Mouse (Mus musculus) cerebral cortex, adult 2 months (tissue): ENCODE results near the gene Sdhaf1.

Experiments used
- WGBS: fragments of 180-500 bp; shearing (Covaris S2); methylation state at CpG from one replicate; pipeline ENCODE4 v1.1.7; 2018; 5-methylcytosine and 5-hydroxymethylcytosine counted together

The Sdhaf1 gene

DNA sequence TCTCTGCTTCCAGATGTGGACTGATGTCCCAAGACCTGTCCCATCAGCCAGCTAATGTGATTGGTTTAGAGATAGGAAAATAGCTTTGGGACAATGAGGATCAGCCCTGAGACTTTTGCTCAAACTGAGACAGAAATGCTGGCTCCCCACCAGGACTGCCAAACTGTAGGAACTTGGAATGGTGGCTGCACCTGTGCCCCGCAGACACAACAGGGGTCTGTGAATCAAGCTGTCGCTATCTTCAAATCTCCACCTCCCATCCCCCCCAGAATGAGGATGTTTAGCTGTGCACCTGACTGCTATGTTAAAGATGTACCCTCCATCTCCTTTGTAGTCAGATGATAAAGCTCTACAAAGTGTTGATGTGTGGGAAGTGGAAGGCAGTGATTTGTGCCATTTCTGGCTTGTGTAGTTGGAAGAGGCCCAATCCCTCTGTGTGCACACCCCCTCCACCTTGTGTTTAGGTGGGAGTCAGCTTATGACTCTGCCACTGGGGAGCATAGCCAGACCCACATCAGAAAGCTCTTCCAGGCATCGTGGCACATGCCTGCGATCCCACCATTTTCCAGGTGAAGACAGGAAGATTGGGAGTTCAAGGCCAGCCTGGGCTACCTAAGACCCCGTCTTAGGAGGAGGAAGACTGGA lies 727 bp upstream of the Sdhaf1 start:
- WGBS = 65% methylated on average over 5 of the region's 5 CpGs

DNA sequence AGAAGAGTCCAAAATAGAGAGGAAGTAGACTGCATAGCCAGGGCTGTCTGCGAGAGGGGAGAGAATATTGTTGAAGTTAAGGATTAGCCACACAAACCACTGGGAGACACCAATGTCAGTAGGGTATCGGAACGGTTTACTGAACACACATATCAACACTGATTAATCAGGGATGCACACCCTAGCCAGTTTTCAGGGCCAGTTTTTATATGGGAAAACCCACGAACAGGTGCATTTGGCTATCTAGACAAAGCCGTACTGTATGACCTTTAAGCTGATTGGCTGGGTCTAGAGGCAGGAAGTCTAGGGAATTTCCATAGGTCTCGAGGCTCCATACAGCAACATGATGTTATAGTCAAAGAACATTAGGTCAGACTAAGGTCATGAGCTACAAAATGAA lies 830 bp downstream of the Sdhaf1 start:
- WGBS = 28% methylated on average over 6 of the region's 6 CpGs

DNA sequence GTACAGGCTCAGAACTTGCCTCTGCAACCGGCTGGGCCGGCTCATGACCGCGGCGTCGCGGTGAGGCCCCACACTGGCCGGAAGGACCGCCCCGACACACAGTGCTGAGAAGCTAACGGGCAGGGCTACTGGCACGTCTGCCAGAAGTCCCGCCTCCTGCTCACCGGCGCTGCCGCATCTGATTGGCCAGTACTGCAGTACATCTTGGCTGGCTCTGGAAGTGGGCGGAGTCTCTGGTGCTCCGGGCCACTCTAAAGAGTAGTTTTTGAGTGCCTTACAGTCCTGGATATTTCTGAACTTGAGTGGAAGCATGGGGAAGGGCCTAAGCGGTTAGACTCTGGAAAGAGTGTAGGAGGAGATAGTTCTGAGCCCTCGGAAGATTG lies 1.4 kb downstream of the Sdhaf1 start:
- WGBS = 1% methylated on average over 20 of the region's 20 CpGs

DNA sequence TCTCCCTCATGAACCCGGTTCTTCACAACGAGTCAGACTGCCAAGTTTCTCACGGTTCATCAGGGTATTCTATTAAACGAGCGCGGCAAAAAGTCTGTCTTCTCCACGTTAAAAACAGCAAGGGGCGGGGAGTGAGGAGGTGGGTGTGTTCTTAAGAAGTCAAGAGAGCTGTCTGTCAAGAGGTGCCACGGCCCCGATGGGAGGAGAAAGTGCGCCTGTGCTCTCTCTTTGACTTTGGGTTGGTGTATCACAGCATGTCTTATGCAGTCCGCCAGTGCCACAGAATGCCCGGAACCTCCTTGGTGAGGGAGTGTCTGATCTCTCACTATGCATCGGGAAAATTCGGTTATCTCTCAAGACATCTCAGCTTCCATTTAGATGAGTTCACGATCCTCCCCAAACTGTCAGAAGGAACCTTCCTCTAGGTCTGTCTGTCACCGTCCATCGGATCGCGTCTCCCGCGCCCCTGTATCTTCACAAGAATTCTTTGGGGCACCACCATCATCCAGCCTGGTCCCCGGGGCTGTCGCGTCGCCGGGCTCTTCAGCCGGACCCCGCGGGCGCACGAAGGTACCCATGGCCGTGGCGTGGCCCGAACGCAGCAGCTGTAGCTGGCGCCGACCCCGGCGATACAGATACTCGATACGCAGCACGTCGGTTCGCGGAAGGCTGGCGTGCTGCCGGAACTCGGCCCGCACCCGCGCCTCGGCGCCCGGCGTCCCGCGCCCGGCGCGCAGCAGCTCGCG lies 2.0 kb downstream of the Sdhaf1 start, which contains the start of gene E130208F15Rik:
E130208F15Rik (plus strand) TSS at position 202 of the 746 bp plus-strand sequence.
- under 1% methylated on average over 63 of the region's 63 CpGs for WGBS

DNA sequence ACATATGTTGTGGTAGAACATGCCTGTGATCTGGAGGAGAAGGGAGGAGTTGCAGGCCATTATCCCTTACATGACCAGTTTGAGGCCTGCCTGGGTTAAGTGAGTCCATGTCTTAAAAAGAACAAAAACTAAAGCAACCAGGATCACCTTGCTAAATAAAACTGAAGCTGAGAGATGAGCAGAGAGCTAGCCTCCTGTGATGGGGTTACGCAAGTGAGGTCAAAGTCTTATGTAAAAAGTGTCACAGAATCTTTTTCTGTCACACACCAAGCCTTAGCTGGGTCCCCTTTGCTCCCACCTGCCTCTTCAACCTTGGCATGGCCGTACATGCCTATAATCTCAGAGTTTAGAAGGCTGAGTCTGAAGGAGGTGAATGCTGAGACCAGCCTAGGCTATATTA lies 2.7 kb downstream of the Sdhaf1 start:
- WGBS = 79% methylated on average over 2 of the region's 2 CpGs

DNA sequence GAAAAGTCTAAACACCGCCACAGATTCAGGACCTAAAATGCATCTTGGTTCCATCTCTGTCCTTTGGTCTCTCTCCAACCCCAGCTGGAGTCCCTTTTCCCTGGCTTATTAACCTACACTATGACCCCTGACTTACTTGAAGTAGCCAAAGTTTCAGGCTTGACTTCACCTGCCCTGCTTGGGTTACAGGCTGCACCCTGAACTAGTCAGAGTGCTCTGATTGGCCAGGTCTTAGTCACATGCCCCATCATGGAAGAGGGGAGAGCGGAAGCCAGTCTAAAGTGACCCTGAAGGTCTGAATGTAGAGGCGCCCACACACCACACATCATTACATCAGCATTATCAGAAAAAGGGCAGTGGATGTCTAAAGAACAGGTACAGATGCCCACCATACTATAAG lies 5.6 kb downstream of the Sdhaf1 start:
- 96% methylated on average over 3 of the region's 3 CpGs for WGBS

DNA sequence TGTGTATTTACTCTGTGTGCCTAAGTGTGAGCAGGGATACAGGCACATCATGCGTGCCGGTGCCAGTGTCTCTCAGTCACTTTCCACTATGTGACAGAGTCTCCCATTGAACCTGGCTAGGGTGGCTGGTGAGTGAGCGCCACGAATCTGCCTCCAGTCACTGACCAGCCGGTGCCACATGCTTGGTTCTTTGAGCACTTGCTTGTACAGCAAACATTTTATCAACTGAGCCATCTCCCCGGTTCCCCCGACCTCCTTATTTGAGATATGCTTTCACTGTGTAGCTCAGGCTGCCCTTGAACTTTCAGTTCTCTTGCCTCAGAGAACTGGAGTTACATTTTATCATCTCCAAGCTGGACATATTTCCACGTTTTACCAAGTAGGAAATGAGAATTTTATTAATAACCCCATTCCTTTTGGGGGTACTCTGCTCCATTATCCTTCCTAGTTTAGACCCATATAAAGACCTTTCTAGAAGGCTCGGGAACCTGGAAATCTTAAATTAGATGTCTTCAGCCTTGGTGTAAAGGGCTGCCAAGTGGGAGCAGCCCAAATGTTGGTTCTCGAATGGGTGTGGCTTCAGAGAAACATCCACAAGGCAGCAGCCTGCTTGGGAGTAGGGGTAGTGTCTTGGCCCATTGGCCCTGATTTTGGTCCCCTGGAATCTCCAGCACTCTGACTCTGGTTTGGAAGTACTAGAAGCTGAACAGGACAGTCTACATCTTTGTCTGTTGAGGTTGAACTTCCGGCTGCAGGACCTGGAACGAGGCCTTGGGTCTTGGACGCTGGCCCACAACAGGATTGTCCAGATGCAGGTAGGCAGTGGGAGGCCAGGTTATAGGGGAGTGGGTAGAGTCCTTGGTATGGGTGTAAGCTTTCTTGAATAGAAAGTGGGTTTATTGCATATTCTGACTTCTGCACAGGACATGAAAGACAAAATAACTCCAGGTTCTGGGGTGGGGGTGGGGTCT lies 7.9 kb downstream of the Sdhaf1 start:
- WGBS = 85% methylated on average over 13 of the region's 13 CpGs

DNA sequence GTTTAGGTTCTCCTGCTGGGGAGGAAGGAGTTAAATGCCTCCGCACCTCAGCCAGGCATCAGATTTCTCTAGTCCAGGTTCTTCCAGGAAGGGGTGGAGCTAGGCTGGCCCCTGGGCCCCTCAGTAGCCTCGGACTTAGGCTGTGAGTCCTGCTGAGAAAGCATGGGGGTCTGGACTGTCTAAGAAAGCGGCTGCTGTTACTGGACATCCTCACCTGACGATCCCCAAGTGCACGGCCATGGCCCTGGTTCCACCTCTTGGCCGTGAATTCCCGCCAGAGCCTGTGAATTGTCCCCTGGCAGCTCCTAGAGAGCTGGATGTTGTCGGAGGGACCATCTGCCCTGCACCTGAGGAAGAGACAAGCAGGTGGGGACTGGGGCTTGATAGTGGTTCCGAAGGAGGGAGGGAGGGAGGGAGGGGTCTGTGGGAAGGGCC lies 9.0 kb downstream of the Sdhaf1 start, which contains the start of gene Syne4:
Syne4 (plus strand) TSS at position 87 of the 435 bp plus-strand sequence.
- 40% methylated on average over 9 of the region's 9 CpGs for WGBS

DNA sequence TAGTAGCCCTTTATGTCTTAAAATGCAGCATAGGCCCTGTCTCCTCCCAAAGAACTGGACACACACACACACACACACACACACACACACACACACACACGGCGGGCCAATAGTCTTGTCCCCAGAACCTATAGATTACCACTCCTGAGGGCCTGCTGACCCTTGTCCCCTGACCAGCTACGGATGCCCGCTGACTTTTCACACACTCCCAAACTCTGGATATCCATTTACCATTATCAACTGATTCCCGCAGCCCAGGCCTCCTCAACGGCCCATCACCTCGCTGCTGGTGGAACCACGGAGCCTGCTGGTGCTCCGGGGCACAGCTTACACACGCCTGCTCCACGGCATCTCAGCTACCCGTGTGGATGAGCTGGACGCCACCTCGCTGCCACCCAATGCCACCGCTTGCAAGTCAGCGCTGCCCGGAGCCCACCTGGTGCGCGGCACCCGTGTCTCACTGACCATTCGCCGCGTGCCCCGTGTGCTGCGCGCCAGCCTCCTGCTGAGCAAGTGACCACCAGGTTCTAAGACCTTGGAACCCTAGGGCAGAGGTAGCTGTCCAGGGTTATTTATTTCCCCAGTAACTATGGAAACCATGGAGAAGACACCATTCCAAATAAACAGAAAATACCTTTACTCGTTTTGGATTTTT lies 9.9 kb downstream of the Sdhaf1 start:
- WGBS = 64% methylated on average over 27 of the region's 27 CpGs

DNA sequence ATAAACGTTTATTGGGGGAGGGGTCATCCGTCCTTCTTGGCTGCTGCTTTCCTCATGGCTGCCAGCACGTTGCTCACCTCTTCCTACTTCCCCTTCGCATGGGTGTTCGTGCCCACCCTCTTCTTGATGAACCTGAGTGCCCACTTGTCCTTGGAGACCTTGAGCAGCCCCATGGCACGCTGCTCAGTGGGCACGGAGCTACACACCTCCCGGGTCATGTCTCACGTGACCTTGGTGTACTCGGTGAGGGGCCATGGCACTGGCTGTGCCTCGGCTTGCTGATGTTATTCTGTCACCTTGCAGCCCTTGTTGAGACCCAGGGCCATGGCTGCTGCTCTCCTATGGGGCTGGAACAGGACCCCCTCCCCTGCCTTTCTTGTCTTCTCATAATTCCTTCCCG lies 13.6 kb downstream of the Sdhaf1 start:
- 88% methylated on average over 12 of the region's 12 CpGs for WGBS

DNA sequence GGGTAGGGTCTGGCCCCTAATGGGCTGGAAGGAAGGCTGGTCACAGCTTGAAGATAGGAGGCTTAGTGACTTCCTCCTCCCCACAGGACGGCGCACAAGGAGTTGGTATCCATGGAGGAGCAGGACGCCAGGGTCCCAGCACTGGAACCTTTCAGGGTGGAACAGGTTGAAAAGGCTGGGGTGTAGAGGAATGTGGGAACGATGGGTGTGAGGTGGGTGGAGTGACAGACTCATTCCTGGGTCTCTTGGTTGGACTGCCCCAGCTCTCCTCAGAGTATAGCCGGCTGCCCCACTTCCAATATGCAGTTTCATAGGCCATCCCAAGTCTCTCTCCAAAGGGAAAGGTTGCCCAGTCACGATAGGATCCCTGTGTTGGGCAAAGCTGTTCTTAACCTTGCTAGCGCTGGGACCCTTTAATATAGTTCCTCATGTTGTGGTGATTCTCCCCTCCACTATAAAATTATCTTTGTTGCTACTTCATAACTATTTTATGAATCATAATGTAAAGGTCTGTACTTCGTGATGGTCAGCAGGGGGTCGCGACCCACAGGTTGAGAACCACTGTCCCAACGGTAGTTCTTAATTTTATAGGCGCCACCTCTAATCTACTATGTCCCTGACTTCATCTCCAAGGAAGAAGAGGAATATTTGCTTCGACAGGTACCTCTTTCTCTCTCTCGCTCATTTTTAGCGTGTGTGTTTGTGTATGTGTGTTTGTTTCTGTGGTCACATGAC lies 14.1 kb downstream of the Sdhaf1 start:
- WGBS = 61% methylated on average over 15 of the region's 15 CpGs

DNA sequence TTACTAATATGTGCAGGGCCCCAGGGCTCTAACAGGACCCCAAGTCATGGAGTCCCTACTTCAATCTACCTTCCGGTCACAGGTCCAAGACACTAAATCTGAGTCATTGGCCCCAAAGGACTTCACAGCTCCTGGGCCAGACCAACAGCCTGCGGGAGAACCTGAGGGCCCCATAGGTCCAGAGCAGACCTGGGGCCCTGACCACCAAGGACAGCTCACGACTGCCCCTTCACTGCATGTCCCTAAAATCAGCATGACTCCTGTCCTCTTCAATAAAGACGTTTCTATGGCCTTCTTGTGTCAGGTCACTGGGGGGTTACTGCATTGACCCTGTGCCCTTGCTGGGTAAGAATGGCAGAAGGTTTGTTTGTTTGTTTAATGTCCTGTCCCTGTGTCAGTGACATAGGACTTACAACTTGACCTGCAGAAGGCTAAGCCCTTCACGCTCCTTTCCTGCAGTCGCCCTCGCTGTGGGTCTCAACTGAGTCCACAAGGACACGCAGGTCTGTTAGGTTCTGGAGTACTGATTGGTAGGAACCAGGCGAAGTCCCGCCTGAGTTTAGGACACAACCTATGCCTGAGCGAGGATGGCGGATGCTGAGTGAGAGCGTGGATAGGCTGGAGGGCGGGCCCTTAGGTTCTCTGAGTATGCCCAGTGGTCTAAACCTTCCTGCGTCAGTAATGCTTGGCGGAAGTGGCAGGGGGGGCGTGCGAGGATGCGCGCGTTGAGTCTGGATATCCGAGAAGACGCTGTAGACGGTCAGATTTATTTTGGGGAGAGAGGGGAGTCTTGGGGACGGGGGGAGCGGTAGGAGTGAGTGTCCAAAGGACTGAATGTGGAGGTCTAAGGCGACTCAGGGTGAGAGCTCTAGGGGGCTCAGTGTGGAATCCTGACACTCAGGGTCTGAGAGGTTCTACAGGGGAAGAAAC lies 15.4 kb downstream of the Sdhaf1 start, which contains the start of gene Alkbh6:
Alkbh6 (plus strand) TSS at position 642 of the 930 bp plus-strand sequence.
- 4% methylated on average over 27 of the region's 27 CpGs for WGBS

DNA sequence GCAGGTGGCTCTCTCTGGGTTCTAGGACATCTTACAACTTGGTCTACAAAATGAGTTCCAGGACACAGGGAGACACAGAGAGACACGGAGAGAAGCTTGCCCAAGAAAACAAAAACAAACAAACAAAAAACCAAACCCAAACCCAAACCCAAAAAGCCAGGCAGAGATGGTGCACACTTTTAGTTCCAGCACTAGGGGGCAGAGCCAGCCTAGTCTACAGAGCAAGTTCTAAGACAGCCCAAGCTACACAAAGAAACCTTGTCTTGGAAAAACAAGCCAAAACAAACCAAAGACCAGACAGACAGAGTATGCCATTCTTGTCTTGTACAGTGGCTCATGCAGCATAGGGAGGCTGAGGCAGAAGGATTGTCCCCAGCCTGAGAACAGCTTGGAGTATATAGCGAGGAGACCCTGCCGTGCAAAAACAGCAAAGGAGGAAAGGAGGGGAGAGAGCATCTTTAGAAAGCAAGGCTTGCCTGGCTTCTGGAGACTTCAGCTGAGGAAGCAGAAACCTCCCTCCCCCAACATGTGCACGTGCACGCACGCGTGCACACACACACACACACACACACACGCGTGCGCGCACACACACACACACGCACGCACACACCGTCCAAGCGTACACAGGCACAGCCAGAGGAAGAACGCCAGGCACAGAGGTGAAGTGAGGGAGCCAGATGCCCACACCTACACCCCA lies 17.5 kb downstream of the Sdhaf1 start:
- 81% methylated on average over 16 of the region's 16 CpGs for WGBS

DNA sequence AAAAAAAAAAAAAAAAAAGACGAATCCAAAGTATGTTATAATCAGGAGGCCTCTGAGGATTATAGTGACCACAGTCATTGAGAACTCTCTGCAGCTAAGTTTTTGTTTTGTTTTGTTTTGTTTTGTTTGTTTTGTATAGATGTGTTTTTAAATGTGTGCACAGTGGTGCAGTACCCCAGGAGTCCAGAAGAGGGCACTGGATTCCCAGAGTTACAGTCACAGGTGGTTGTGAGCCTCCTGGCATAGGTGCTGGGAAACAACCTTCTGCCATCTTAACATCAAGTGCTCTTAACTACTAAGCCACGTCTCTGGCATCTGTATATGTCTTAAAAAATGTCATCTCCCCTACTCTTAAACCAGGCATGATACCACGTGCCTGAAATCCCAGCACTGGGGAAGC lies 22.8 kb downstream of the Sdhaf1 start:
- 42% methylated on average over 3 of the region's 3 CpGs for WGBS

DNA sequence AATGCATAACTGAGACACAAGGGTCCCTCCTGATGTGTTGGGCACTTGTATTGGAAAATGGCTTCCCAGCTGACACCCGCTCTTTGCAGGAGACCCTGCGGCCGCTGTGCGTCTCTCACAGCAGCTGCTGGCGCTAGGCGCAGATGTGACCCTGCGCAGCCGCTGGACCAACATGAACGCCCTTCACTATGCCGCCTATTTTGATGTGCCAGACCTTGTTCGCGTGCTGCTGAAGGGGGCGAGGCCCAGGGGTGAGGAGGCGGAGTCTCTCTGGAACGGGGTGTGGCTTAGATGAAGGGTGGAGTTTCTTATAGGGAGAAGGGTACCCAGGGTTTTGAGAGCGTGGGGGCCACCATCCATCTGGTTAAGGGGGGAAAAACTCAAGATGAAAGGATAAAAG lies 26.4 kb downstream of the Sdhaf1 start:
- WGBS = 79% methylated on average over 16 of the region's 16 CpGs

DNA sequence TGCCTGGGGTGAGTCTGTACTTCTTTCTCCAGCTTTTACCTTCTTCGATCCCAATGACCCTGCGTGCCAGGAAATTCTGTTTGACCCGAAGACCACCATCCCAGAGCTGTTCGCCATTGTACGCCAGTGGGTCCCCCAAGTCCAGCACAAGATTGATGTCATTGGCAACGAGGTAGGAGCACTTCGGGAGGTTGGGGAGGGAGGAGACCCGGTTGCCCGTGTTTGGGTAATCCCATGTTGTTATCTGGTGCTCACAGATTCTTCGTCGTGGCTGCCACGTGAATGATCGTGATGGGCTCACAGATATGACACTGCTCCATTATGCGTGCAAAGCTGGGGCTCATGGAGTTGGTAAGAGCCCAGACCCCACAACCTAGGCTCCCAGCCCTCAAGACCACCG lies 26.9 kb downstream of the Sdhaf1 start:
- 91% methylated on average over 15 of the region's 15 CpGs for WGBS

DNA sequence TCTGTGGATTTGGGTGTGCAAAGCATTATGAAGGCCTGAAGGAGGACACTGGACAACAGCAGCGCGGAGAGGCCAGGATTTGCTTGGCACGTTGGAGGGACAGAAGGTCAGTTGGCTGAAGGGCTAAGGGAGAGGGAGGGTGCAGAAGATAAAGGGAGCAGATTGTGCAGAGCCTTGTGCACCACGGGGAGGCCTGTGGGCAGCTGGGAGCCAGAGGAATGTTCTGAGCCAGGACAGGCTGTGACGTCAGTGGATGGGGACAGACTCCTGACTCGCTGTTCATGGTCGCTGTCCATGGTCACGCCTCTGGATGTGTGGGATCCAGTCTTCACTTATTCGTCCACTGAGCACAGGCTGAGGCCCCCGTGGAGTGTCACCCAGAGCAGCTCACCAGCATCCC lies 28.6 kb downstream of the Sdhaf1 start:
- WGBS = 34% methylated on average over 10 of the region's 10 CpGs

DNA sequence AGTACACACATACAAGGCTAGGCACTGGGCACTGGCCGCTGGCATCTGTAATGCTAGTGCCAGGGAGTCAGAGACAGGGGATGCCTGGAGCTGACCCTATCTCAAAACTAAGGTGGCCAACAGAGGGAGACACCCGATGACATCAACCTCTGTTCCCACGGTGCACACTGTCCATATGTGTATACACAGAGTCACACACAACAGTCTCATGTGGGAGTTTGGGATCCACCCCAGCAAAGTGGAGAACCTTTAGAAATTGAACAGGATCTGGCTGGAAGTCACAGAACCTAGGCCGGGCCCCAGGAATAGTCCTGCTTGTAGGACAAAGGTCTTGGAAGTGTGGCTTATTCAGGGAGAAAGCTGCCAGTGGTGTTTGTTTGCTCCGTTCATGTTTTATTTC lies 29.4 kb downstream of the Sdhaf1 start:
- 42% methylated on average over 5 of the region's 5 CpGs for WGBS

DNA sequence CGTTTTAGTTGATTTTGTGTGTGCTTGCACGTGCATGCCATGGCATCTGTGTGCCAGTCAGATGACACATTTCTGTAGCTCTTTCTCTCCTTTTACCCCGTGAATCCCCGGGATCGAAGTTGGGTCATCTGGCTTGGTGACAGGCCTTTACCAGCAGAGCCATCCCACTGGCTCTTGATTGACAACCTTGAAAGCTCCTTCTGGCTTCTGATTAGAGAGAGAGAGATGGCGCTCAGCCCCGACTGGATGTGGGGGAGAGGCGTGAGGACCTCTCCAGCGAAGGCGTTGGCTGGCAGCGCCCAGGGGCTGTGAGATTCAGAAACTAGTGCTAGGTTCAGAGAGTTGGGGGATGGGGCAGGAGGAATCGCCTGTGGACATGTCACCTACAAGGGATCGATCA lies 29.9 kb downstream of the Sdhaf1 start:
- 23% methylated on average over 13 of the region's 13 CpGs for WGBS
